Mouse (Mus musculus) megakaryocyte, embryonic 14.5 days (primary cell): Measurements from ENCODE around the gene Gcnt3.

Experiments used
- FLI1 ChIP-seq: IDR thresholded peaks from 2 replicates; pipeline ENCODE4 v1.6.1; 2012; ENCODE audit warnings: low read length, inconsistent platforms, mixed read lengths
- GATA1 ChIP-seq: IDR thresholded peaks from 3 replicates; pipeline ENCODE4 v1.6.1; 2012; ENCODE audit warnings: mixed read lengths, low read length, inconsistent platforms, borderline replicate concordance

DNA sequence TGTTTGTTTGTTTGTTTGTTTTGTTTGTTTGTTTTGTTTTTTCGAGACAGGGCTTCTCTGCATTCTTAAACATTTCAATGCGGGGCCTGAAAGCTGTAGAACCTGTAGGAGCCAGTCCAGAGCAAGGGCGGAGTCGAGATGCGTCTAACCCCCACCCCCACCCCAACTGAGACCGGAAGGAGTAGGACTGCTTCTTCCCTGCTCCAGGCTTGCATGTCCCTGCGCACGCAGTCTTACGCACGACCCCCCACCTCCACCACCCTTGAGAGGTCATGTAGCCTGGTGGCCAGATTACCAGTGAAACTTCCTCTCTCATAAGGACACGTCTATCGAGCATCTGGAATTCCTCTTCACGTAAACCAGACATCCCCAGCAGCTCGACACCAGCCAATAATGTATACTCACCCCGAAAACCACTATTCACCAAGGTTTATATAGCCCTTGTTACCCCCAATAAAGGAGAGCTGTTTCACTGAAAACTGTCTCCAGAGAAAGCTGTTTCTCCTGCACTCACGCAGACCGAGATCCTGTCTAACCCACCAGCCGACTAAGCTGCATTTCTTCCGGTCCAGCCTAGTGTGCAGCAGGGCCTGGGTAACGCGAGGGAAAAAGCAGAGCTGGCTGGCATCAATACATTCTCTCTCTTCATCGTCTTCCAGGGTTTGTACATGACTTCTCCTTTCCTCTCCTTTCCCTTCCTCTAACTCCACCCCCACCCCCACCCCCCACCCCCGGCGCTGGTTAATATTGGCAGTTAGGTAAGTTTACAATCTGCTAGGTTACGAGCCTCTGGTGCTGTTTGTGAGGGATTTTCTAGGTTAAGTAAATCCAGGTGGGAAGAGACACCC lies 44.7 kb upstream of the Gcnt3 start:
- TF ChIP-seq GATA1 (no peak), FLI1 (no peak)
